15 mouse cellular contexts compared by ENCODE assay signal in the genomic region with DNA sequence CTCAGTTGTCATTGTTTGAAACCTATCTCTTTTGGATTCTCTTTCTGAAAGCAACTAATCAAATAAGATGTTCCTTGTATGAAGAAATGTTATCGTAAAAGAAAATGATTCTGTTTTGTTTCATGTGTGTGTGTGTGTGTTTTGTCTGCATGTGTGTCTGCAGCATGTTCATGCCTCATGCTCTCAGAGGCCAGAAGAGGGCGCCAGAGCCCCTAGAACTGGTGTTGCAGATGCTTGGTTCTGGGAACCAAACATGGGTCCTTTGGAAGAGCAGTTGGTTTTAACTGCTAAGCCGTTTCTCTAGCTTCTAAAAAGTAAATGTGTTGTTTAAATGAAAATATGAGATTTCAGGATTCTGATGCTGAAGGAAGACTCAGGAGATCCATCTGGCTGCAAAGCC. TPM values are rescaled to one million over a fixed set of nuclear protein-coding genes. Genes with fewer than 3 reads are reported as not detected.
DNase-seq lines count a peak whose midpoint lies in the region; ATAC-seq and TF ChIP-seq lines count a peak whose summit lies in the region.
"Had no signal": no experiment of that assay in that cellular context is flagged by ENCODE, and none has a peak within 500 bp of the region (broad histone marks: within the 10 kb centered on the region; RNA-seq: fewer than 3 reads in every experiment).

No protein-coding gene starts in this region.

- dilution Hi-C loops in CH12.LX (cut with MboI; ENCODE audit: extremely low pct_ligation_motif_present, extremely low pct_unique_long_range_greater_than_20kb, low sequenced_read_pairs): no loop called here

- no peaks in the 10 kb centered on the region for H3K9me3 ChIP-seq in forebrain, postnatal 0 days (ENCODE audit: low read length)
- H3K9me3 ChIP-seq in forebrain, embryonic 13.5 days (replicated peaks): no peaks in the 10 kb centered on the region
- H3K9me3 ChIP-seq in liver, embryonic 12.5 days (replicated peaks): no peaks in the 10 kb centered on the region
- no peaks in the 10 kb centered on the region for H3K9me3 ChIP-seq in CH12.LX (replicated peaks; ENCODE audit: low read length)
- H3K9me3 ChIP-seq: embryonic facial prominence, embryonic 15.5 days; liver, embryonic 15.5 days had no signal

- H3K36me3 ChIP-seq in forebrain, postnatal 0 days (ENCODE audit: insufficient read depth): no peaks in the 10 kb centered on the region
- H3K36me3 ChIP-seq in forebrain, embryonic 13.5 days (ENCODE audit: poor library complexity, severe bottlenecking): no peaks in the 10 kb centered on the region
- H3K36me3 ChIP-seq in liver, adult 2 months (ENCODE audit: control insufficient read depth, insufficient read depth, low read length): no peaks in the 10 kb centered on the region
- no peaks in the 10 kb centered on the region for H3K36me3 ChIP-seq in liver, embryonic 12.5 days
- no peaks in the 10 kb centered on the region for H3K36me3 ChIP-seq in CH12.LX (replicated peaks in 1 of 2; ENCODE audit: control insufficient read depth in 1 of 2, insufficient read depth in 1 of 2, low read length in 1 of 2)
- H3K36me3 ChIP-seq: embryonic facial prominence, embryonic 15.5 days; liver, embryonic 15.5 days had no signal

- no peak overlapping the region for H3K4me2 ChIP-seq in forebrain, postnatal 0 days (ENCODE audit: low read depth)
- H3K4me2 ChIP-seq in forebrain, embryonic 13.5 days: no peak overlapping the region
- no peak overlapping the region for H3K4me2 ChIP-seq in liver, embryonic 12.5 days
- H3K4me2 ChIP-seq in CH12.LX (ENCODE audit: insufficient read depth, low read depth, poor library complexity, severe bottlenecking): no peak overlapping the region
- H3K4me2 ChIP-seq: embryonic facial prominence, embryonic 15.5 days; liver, embryonic 15.5 days had no signal

- no peak overlapping the region for H3K9ac ChIP-seq in forebrain, postnatal 0 days
- H3K9ac ChIP-seq in forebrain, embryonic 13.5 days: no peak overlapping the region
- no peak overlapping the region for H3K9ac ChIP-seq in liver, adult 2 months (ENCODE audit: low read depth, low read length)
- no peak overlapping the region for H3K9ac ChIP-seq in liver, embryonic 12.5 days
- no peak overlapping the region for H3K9ac ChIP-seq in CH12.LX (ENCODE audit: insufficient read depth, low read depth)
- H3K9ac ChIP-seq: embryonic facial prominence, embryonic 15.5 days; liver, embryonic 15.5 days had no signal

- 72% methylated on average over 3 of the region's 3 CpGs for WGBS in forebrain, postnatal 0 days
- 85% methylated on average over 3 of the region's 3 CpGs for WGBS in forebrain, embryonic 13.5 days
- WGBS in liver, adult 2 months: 86% methylated on average over 3 of the region's 3 CpGs
- WGBS in liver, embryonic 12.5 days (ENCODE audit: insufficient replicate concordance): 72% methylated on average over 3 of the region's 3 CpGs
- 88% methylated on average over 3 of the region's 3 CpGs for WGBS in bone marrow, adult 2 months

- in situ Hi-C loops in CH12.LX (cut with MboI; ENCODE audit: low pct_ligation_motif_present, low pct_unique_long_range_greater_than_20kb, low sequenced_read_pairs): no loop called here

- TF ChIP-seq RAD21 in CH12.LX (IDR thresholded peaks at IDR 0.05; ENCODE audit: low read depth, low read length): no peak

- ATAC-seq in forebrain, postnatal 0 days: no peak
- ATAC-seq in forebrain, embryonic 13.5 days: no peak
- ATAC-seq in liver, embryonic 12.5 days: no peak

- peaks cover 6% of the 10 kb centered on the region for H3K4me1 ChIP-seq in forebrain, postnatal 0 days (ENCODE audit: insufficient read depth)
- peaks cover 8% of the 10 kb centered on the region for H3K4me1 ChIP-seq in forebrain, embryonic 13.5 days
- no peaks in the 10 kb centered on the region for H3K4me1 ChIP-seq in liver, adult 2 months (ENCODE audit: control insufficient read depth, insufficient read depth, low read length)
- H3K4me1 ChIP-seq in liver, embryonic 12.5 days: peaks cover 10% of the 10 kb centered on the region
- peaks cover 0 to 5% of the 10 kb centered on the region in 2 experiments; a peak in 2 of 4 replicates for H3K4me1 ChIP-seq in CH12.LX (ENCODE audit: control insufficient read depth in 1 of 2, insufficient read depth in 2 of 2)
- H3K4me1 ChIP-seq in bone marrow, adult 2 months (ENCODE audit: control insufficient read depth, insufficient read depth, low read length): no peaks in the 10 kb centered on the region
- H3K4me1 ChIP-seq: embryonic facial prominence, embryonic 15.5 days had no signal

- DNase-seq in forebrain, postnatal 0 days: peak; percentile 16
- DNase-seq in liver, adult 2 months (ENCODE audit: extremely low read depth, low read depth, low spot score): no peak
- peak; percentile 7 for DNase-seq in CH12.LX (ENCODE audit: extremely low read depth)
- no peak for DNase-seq in right cerebral cortex, adult 2 months (ENCODE audit: low spot score in 2 of 2)
- DNase-seq in embryo, embryonic 9.5 days (ENCODE audit: extremely low spot score): no peak
- DNase-seq: adrenal gland, postnatal 10 days; cerebellum, postnatal 36 days; gastrocnemius, postnatal 36 days; kidney, postnatal 4 days; right cerebral cortex, postnatal 4 days had no signal

- no peak overlapping the region for H3K27ac ChIP-seq in forebrain, postnatal 0 days (ENCODE audit: low read depth, low read length)
- no peak overlapping the region for H3K27ac ChIP-seq in forebrain, embryonic 13.5 days
- no peak overlapping the region for H3K27ac ChIP-seq in liver, adult 2 months (replicated peaks; ENCODE audit: insufficient read depth, low read depth, low read length)
- H3K27ac ChIP-seq in liver, embryonic 12.5 days: no peak overlapping the region
- no peak overlapping the region for H3K27ac ChIP-seq in CH12.LX (ENCODE audit: insufficient read depth, low read depth)
- no peak overlapping the region for H3K27ac ChIP-seq in bone marrow, adult 2 months (ENCODE audit: control insufficient read depth, insufficient read depth, low read depth, low read length, poor library complexity)
- H3K27ac ChIP-seq: embryonic facial prominence, embryonic 15.5 days; liver, embryonic 15.5 days had no signal

- no peak overlapping the region for H3K4me3 ChIP-seq in forebrain, postnatal 0 days (ENCODE audit: low read depth, low read length)
- H3K4me3 ChIP-seq in forebrain, embryonic 13.5 days: no peak overlapping the region
- no peak overlapping the region for H3K4me3 ChIP-seq in liver, adult 2 months (ENCODE audit: insufficient read depth, low read depth, low read length)
- no peak overlapping the region for H3K4me3 ChIP-seq in liver, embryonic 12.5 days
- H3K4me3 ChIP-seq in CH12.LX (replicated peaks in 1 of 3; ENCODE audit: low read depth in 2 of 3, low read length in 2 of 3, poor library complexity in 1 of 3): no peak overlapping the region
- H3K4me3 ChIP-seq in bone marrow, adult 2 months (replicated peaks; ENCODE audit: control insufficient read depth, low read depth, low read length): no peak overlapping the region
- H3K4me3 ChIP-seq: embryonic facial prominence, embryonic 15.5 days; liver, embryonic 15.5 days had no signal

- no peaks in the 10 kb centered on the region for H3K27me3 ChIP-seq in forebrain, postnatal 0 days (ENCODE audit: insufficient read depth, low read length)
- no peaks in the 10 kb centered on the region for H3K27me3 ChIP-seq in forebrain, embryonic 13.5 days
- no peaks in the 10 kb centered on the region for H3K27me3 ChIP-seq in liver, adult 2 months (ENCODE audit: control insufficient read depth, insufficient read depth, low read length)
- no peaks in the 10 kb centered on the region for H3K27me3 ChIP-seq in liver, embryonic 12.5 days (replicated peaks)
- H3K27me3 ChIP-seq in CH12.LX (replicated peaks): no peaks in the 10 kb centered on the region
- H3K27me3 ChIP-seq: embryonic facial prominence, embryonic 15.5 days; liver, embryonic 15.5 days had no signal

- no peak for TF ChIP-seq POLR2A in liver, adult 2 months (IDR thresholded peaks at IDR 0.05; ENCODE audit: extremely low read depth, insufficient read depth, low read length)
- TF ChIP-seq POLR2A in CH12.LX (IDR thresholded peaks at IDR 0.05; ENCODE audit: low read depth, low read length): no peak
- TF ChIP-seq POLR2A in bone marrow, adult 2 months (IDR thresholded peaks at IDR 0.05; ENCODE audit: borderline replicate concordance, control insufficient read depth, low read depth, low read length): no peak

- H3K79me2 ChIP-seq in liver, adult 2 months (ENCODE audit: control insufficient read depth, insufficient read depth, low read length): no peaks in the 10 kb centered on the region; the same call in 1 of the 2 replicates
- no peaks in the 10 kb centered on the region for H3K79me2 ChIP-seq in CH12.LX (replicated peaks; ENCODE audit: control insufficient read depth, extremely low read depth, insufficient read depth, poor library complexity, severe bottlenecking)

- TF ChIP-seq CTCF in forebrain, postnatal 0 days (IDR thresholded peaks at IDR 0.05; ENCODE audit: low read depth): peak; percentile 49
- TF ChIP-seq CTCF in liver, adult 2 months (IDR thresholded peaks at IDR 0.05; ENCODE audit: low read depth, low read length): peak; percentile 43
- no peak for TF ChIP-seq CTCF in CH12.LX (conservative IDR thresholded peaks at IDR 0.05 in 1 of 2, IDR thresholded peaks at IDR 0.05 in 1 of 2; ENCODE audit: low read depth in 2 of 2, low read length in 2 of 2)
- peak; percentile 40; the same call in 1 of the 2 replicates for TF ChIP-seq CTCF in bone marrow, adult 2 months (IDR thresholded peaks at IDR 0.05; ENCODE audit: control insufficient read depth, insufficient read depth, low read length)

- TF ChIP-seq EP300 in CH12.LX (IDR thresholded peaks at IDR 0.05; ENCODE audit: low read length): no peak

TF ChIP-seq in CH12.LX, 34 proteins besides CTCF, POLR2A, EP300 and RAD21:
- 0 out of 2 replicates have a peak, but pooled peaks have one; percentile 2 for TF ChIP-seq SMC3 (IDR thresholded peaks at IDR 0.05; ENCODE audit: low read depth, low read length)
- no peak for TF ChIP-seq ELF1 (IDR thresholded peaks at IDR 0.05; ENCODE audit: low read depth, low read length)
TF ChIP-seq in CH12.LX: peak in this region for 1.

RNA-seq across cellular contexts. Expression of gene Ppm1l, which starts 56.1 kb away (rescaled TPM):
- 21.6 and 27.6 TPM in 2 replicates for total RNA-seq in forebrain, postnatal 0 days (2014; rRNA removed)
- polyA plus RNA-seq in forebrain, postnatal 0 days (2015; fragmentation: Nextera tagmentation; extraction: Ambion mirVana): 13.2 and 19.2 TPM in 2 replicates
- 21.1 and 21.4 TPM in 2 replicates for polyA plus RNA-seq in forebrain, embryonic 13.5 days (2015; fragmentation: Nextera tagmentation; extraction: Ambion mirVana)
- total RNA-seq in liver, adult 2 months (2014; rRNA removed): 3.3 and 4.4 TPM in 2 replicates
- 1.9 and 2.4 TPM in 2 replicates for polyA plus RNA-seq in liver, adult 2 months (2012; rRNA removed)
- polyA plus RNA-seq in liver, embryonic 12.5 days (2016; fragmentation: Nextera tagmentation; extraction: Ambion mirVana): 7.2 and 7.4 TPM in 2 replicates
- total RNA-seq in CH12.LX (2012; rRNA removed): 0.34 and 0.68 TPM in 2 replicates
- 1.7 TPM in 2 replicates for total RNA-seq in CH12.LX (2014; rRNA removed)
- polyA plus RNA-seq in CH12.LX (2012; ENCODE audit: insufficient read length, low read depth): 2.0 and 2.4 TPM in 2 replicates
- polyA plus RNA-seq in bone marrow, adult 2 months (2011; ENCODE audit: insufficient read depth, insufficient read length, low replicate concordance, missing spikeins): 3.4 and 5.3 TPM in 2 replicates

Comparison
In these comparisons a context has a peak if more than half of its experiments do, and no peak if none do; other contexts are left out.
1. DNase-seq: peak in forebrain, postnatal 0 days (single experiment) and CH12.LX (single experiment); none in liver, adult 2 months (single experiment), right cerebral cortex, adult 2 months (0 of 2) and embryo, embryonic 9.5 days (single experiment).
2. CTCF ChIP-seq: peak in forebrain, postnatal 0 days (single experiment), liver, adult 2 months (single experiment) and bone marrow, adult 2 months (single experiment); none in CH12.LX (0 of 2).